Mouse (Mus musculus) testis, adult 2 months (tissue): ENCODE data around the gene Tmem247.

Source experiments
- CTCF ChIP-seq: fragments of 200-500 bp; IDR thresholded peaks from 2 replicates; pipeline ENCODE4 v1.5.1; 2012; ENCODE audit warnings: low read depth, mild to moderate bottlenecking, inconsistent platforms, low read length, moderate library complexity; ENCODE audit not compliant: control insufficient read depth, insufficient read depth, insufficient replicate concordance
- POLR2A ChIP-seq: fragments of 200-500 bp; IDR thresholded peaks from 2 replicates; pipeline ENCODE4 v1.6.1; 2012; ENCODE audit warnings: low read depth, mild to moderate bottlenecking, inconsistent platforms, low read length, moderate library complexity; ENCODE audit not compliant: control insufficient read depth

- no peak for TF ChIP-seq POLR2A
- no peak for TF ChIP-seq CTCF
These were observed 7.5 kb downstream of the Tmem247 start for GRCm38 (mm10) chr17:86924679-86925078.
